Mouse (Mus musculus) stomach, postnatal 0 days (tissue): Measurements from ENCODE around the gene Per1.

Experiments used
- CTCF ChIP-seq: IDR thresholded peaks from 2 replicates; pipeline ENCODE4 v1.5.1; 2016; ENCODE audit warnings: antibody characterized with exemption, low read depth, mild to moderate bottlenecking, moderate library complexity
- EP300 ChIP-seq: optimal IDR thresholded peaks from 2 replicates; pipeline ENCODE3; 2016; ENCODE audit warnings: antibody characterized with exemption

- TF ChIP-seq EP300 = no peak
- TF ChIP-seq CTCF = no peak
Observed at GRCm38 (mm10) chr11:69071262-69071661, 23.8 kb upstream of the Per1 start.
